Mouse (Mus musculus): ENCODE results near the gene Tbc1d16. TPM values are rescaled to one million over a fixed set of nuclear protein-coding genes. Genes with fewer than 3 reads are reported as not detected.

Gene Tbc1d16
- polyA plus RNA-seq, 1 experiment = 5.8 TPM

- H3K27ac ChIP-seq (ENCODE audit: insufficient read depth, low read depth, low read length) = no peak overlapping the region
- no peak overlapping the region for H3K4me3 ChIP-seq (ENCODE audit: insufficient read depth, low read length)
- peaks cover 5% of the 10 kb centered on the region for H3K4me1 ChIP-seq (ENCODE audit: control insufficient read depth, insufficient read depth, low read length)
- TF ChIP-seq POLR2A (IDR thresholded peaks at IDR 0.05; ENCODE audit: borderline replicate concordance, low read depth, low read length) (no peak), CTCF (IDR thresholded peaks at IDR 0.05; ENCODE audit: low read depth, low read length) (no peak)
Observed at GRCm38 (mm10) chr11:119237007-119237406, 8.7 kb upstream of the Tbc1d16 start.

GRCm38 (mm10) chr11:119236354-119236753 is 8.1 kb upstream of the Tbc1d16 start:
- Histone ChIP-seq H3K27ac (ENCODE audit: insufficient read depth, low read depth, low read length) (no peak overlapping the region), H3K4me1 (ENCODE audit: control insufficient read depth, insufficient read depth, low read length) (peaks cover 5% of the 10 kb centered on the region), H3K4me3 (ENCODE audit: insufficient read depth, low read length) (no peak overlapping the region)
- TF ChIP-seq CTCF (IDR thresholded peaks at IDR 0.05; ENCODE audit: low read depth, low read length) (no peak), POLR2A (IDR thresholded peaks at IDR 0.05; ENCODE audit: borderline replicate concordance, low read depth, low read length) (no peak)

GRCm38 (mm10) chr11:119235596-119235995 is 7.3 kb upstream of the Tbc1d16 start:
- Histone ChIP-seq H3K4me1 (ENCODE audit: control insufficient read depth, insufficient read depth, low read length) (peaks cover 5% of the 10 kb centered on the region), H3K27ac (ENCODE audit: insufficient read depth, low read depth, low read length) (no peak overlapping the region), H3K4me3 (ENCODE audit: insufficient read depth, low read length) (no peak overlapping the region)
- no peak for TF ChIP-seq POLR2A (IDR thresholded peaks at IDR 0.05; ENCODE audit: borderline replicate concordance, low read depth, low read length)
- TF ChIP-seq CTCF (IDR thresholded peaks at IDR 0.05; ENCODE audit: low read depth, low read length) = 0 out of 2 replicates have a peak, but pooled peaks have one; percentile 25

GRCm38 (mm10) chr11:119234770-119235169 is 6.5 kb upstream of the Tbc1d16 start:
- TF ChIP-seq CTCF (IDR thresholded peaks at IDR 0.05; ENCODE audit: low read depth, low read length) (0 out of 2 replicates have a peak, but pooled peaks have one; percentile 16), POLR2A (IDR thresholded peaks at IDR 0.05; ENCODE audit: borderline replicate concordance, low read depth, low read length) (no peak)
- Histone ChIP-seq H3K4me1 (ENCODE audit: control insufficient read depth, insufficient read depth, low read length) (peaks cover 5% of the 10 kb centered on the region), H3K27ac (ENCODE audit: insufficient read depth, low read depth, low read length) (no peak overlapping the region), H3K4me3 (ENCODE audit: insufficient read depth, low read length) (no peak overlapping the region)

- TF ChIP-seq CTCF (IDR thresholded peaks at IDR 0.05; ENCODE audit: low read depth, low read length) (no peak), POLR2A (IDR thresholded peaks at IDR 0.05; ENCODE audit: borderline replicate concordance, low read depth, low read length) (no peak)
- Histone ChIP-seq H3K4me1 (ENCODE audit: control insufficient read depth, insufficient read depth, low read length) (peaks cover 25% of the 10 kb centered on the region), H3K4me3 (ENCODE audit: insufficient read depth, low read length) (peak overlapping the region; percentile 81), H3K27ac (ENCODE audit: insufficient read depth, low read depth, low read length) (no peak overlapping the region)
Observed at GRCm38 (mm10) chr11:119228846-119229626, 737 bp upstream of the Tbc1d16 start.

GRCm38 (mm10) chr11:119227591-119227990 is 708 bp downstream of the Tbc1d16 start:
- TF ChIP-seq POLR2A (IDR thresholded peaks at IDR 0.05; ENCODE audit: borderline replicate concordance, low read depth, low read length) = no peak
- no peak for TF ChIP-seq CTCF (IDR thresholded peaks at IDR 0.05; ENCODE audit: low read depth, low read length)
- H3K4me3 ChIP-seq (ENCODE audit: insufficient read depth, low read length) = peak overlapping the region; percentile 81

GRCm38 (mm10) chr11:119225634-119226033 is 2.7 kb downstream of the Tbc1d16 start:
- H3K4me3 ChIP-seq (ENCODE audit: insufficient read depth, low read length) = no peak overlapping the region
- no peak overlapping the region for H3K27ac ChIP-seq (ENCODE audit: insufficient read depth, low read depth, low read length)
- TF ChIP-seq CTCF (IDR thresholded peaks at IDR 0.05; ENCODE audit: low read depth, low read length) (no peak), POLR2A (IDR thresholded peaks at IDR 0.05; ENCODE audit: borderline replicate concordance, low read depth, low read length) (no peak)
- H3K4me1 ChIP-seq (ENCODE audit: control insufficient read depth, insufficient read depth, low read length) = peaks cover 43% of the 10 kb centered on the region

More at GRCm38 (mm10) chr11:119227591-119227990, 708 bp downstream of the Tbc1d16 start:
- peak overlapping the region; percentile 73 for H3K27ac ChIP-seq (ENCODE audit: insufficient read depth, low read depth, low read length)
- peaks cover 39% of the 10 kb centered on the region for H3K4me1 ChIP-seq (ENCODE audit: control insufficient read depth, insufficient read depth, low read length)

- Histone ChIP-seq H3K4me3 (ENCODE audit: insufficient read depth, low read length) (no peak overlapping the region), H3K27ac (ENCODE audit: insufficient read depth, low read depth, low read length) (no peak overlapping the region), H3K4me1 (ENCODE audit: control insufficient read depth, insufficient read depth, low read length) (peaks cover 43% of the 10 kb centered on the region)
- TF ChIP-seq CTCF (IDR thresholded peaks at IDR 0.05; ENCODE audit: low read depth, low read length) (no peak), POLR2A (IDR thresholded peaks at IDR 0.05; ENCODE audit: borderline replicate concordance, low read depth, low read length) (no peak)
Observed at GRCm38 (mm10) chr11:119224926-119225325, 3.4 kb downstream of the Tbc1d16 start.

GRCm38 (mm10) chr11:119223124-119223890 is 5.0 kb downstream of the Tbc1d16 start:
- H3K4me1 ChIP-seq (ENCODE audit: control insufficient read depth, insufficient read depth, low read length) = peaks cover 40% of the 10 kb centered on the region
- peak overlapping the region; percentile 29; the same call in 1 of the 2 replicates for H3K27ac ChIP-seq (ENCODE audit: insufficient read depth, low read depth, low read length)
- TF ChIP-seq CTCF (IDR thresholded peaks at IDR 0.05; ENCODE audit: low read depth, low read length) = no peak
- TF ChIP-seq POLR2A (IDR thresholded peaks at IDR 0.05; ENCODE audit: borderline replicate concordance, low read depth, low read length) = no peak
- no peak overlapping the region for H3K4me3 ChIP-seq (ENCODE audit: insufficient read depth, low read length)

Data from bone marrow macrophage, adult 2 months (primary cell).